Mouse (Mus musculus) spleen, postnatal 4 days (tissue): ENCODE data around the gene Smarcd1.
"Not testable (repeated sequence)": the region's sequence is repeated elsewhere in the genome, so short reads cannot be mapped to it uniquely, and the experiment has no call there.

Source experiments
- DNase-seq, 2 experiments: peaks; one replicate each; pipeline ENCODE4 v3.0.0; 2022; ENCODE audit warnings: low spot score in 2 of 2

The Smarcd1 gene

GRCm38 (mm10) chr15:99714206-99714605 is 12.3 kb downstream of the Smarcd1 start:
- peak in 1 of 2 experiments; percentile 62 for DNase-seq

GRCm38 (mm10) chr15:99714858-99715257 is 12.9 kb downstream of the Smarcd1 start:
- DNase-seq, result peak; percentile 80 to 90

GRCm38 (mm10) chr15:99715361-99715865 is 13.5 kb downstream of the Smarcd1 start:
- peak; percentile 74 to 77 for DNase-seq

- no peak for DNase-seq
These were observed 14.2 kb downstream of the Smarcd1 start for GRCm38 (mm10) chr15:99715982-99716746.

- DNase-seq, result no peak
These were observed 14.9 kb downstream of the Smarcd1 start for GRCm38 (mm10) chr15:99716814-99717213.

- no peak for DNase-seq
These were observed 15.7 kb downstream of the Smarcd1 start, which contains the start of gene Gpd1 for GRCm38 (mm10) chr15:99717386-99718334. Gene Gpd1 (plus strand): TSS chr15:99717515.

GRCm38 (mm10) chr15:99718461-99719021 is 16.6 kb downstream of the Smarcd1 start:
- no peak for DNase-seq

GRCm38 (mm10) chr15:99719865-99720264 is 17.9 kb downstream of the Smarcd1 start:
- no peak for DNase-seq

GRCm38 (mm10) chr15:99721921-99722743 is 20.2 kb downstream of the Smarcd1 start:
- no peak for DNase-seq

GRCm38 (mm10) chr15:99723120-99723514 is 21.2 kb downstream of the Smarcd1 start:
- no peak for DNase-seq

GRCm38 (mm10) chr15:99723515-99724291 is 21.8 kb downstream of the Smarcd1 start:
- no peak for DNase-seq

GRCm38 (mm10) chr15:99724292-99725021 is 22.5 kb downstream of the Smarcd1 start:
- peak in 1 of 2 experiments; percentile 56 for DNase-seq

GRCm38 (mm10) chr15:99725341-99726155 is 23.6 kb downstream of the Smarcd1 start, which contains the start of gene Cox14:
Gene Cox14 (plus strand): TSS chr15:99725618.
- DNase-seq, result peak; percentile 93 to 98

- no peak for DNase-seq
These were observed 24.6 kb downstream of the Smarcd1 start for GRCm38 (mm10) chr15:99726549-99726948.

GRCm38 (mm10) chr15:99727039-99727438 is 25.1 kb downstream of the Smarcd1 start:
- DNase-seq, result not testable (repeated sequence)

- no peak for DNase-seq
These were observed 25.6 kb downstream of the Smarcd1 start for GRCm38 (mm10) chr15:99727525-99727924.

- DNase-seq, result no peak
These were observed 26.3 kb downstream of the Smarcd1 start for GRCm38 (mm10) chr15:99728211-99728610.

GRCm38 (mm10) chr15:99729056-99729783 is 27.3 kb downstream of the Smarcd1 start:
- DNase-seq, result no peak
